In genomic region chr14:56336032-56336431, GRCm38 (mm10) we compare ENCODE assay signal across 24 mouse cellular contexts. TPM values are rescaled to one million over a fixed set of nuclear protein-coding genes. Genes with fewer than 3 reads are reported as not detected.
DNase-seq lines count a peak whose midpoint lies in the region; ATAC-seq lines count a peak whose summit lies in the region.
"Had no signal": no experiment of that assay in that cellular context is flagged by ENCODE, and none has a peak within 500 bp of the region (broad histone marks: within the 10 kb centered on the region; RNA-seq: fewer than 3 reads in every experiment).

No protein-coding gene starts in this region.

- peaks cover 16% of the 10 kb centered on the region for H3K4me1 ChIP-seq in heart, embryonic 10.5 days
- H3K4me1 ChIP-seq in intestine, embryonic 16.5 days (ENCODE audit: control insufficient read depth, insufficient read depth, low read length): peaks cover 8% of the 10 kb centered on the region; the same call in 1 of the 2 replicates
- peaks cover 4% of the 10 kb centered on the region for H3K4me1 ChIP-seq in stomach, embryonic 16.5 days (ENCODE audit: control insufficient read depth, insufficient read depth, low read length)
- H3K4me1 ChIP-seq: embryonic facial prominence, embryonic 12.5 days had no signal

- DNase-seq in heart, embryonic 10.5 days (ENCODE audit: low spot score): peak; percentile 7
- DNase-seq in heart, adult 18-20 months: no peak
- DNase-seq in gastrocnemius, postnatal 14 days: no peak
- no peak for DNase-seq in kidney, postnatal 4 days
- DNase-seq: adrenal gland, adult 8-10 months; adrenal gland, postnatal 14 days; adrenal gland, postnatal 36 days; B cell, adult 2 months; cerebellum, adult 11-12 months; cerebellum, adult 2 months; cerebellum, adult 9-10 months; cerebellum, postnatal 10 days; cerebellum, postnatal 25 days had no signal

- H3K9me3 ChIP-seq in heart, embryonic 10.5 days: no peaks in the 10 kb centered on the region
- no peaks in the 10 kb centered on the region for H3K9me3 ChIP-seq in intestine, embryonic 16.5 days (ENCODE audit: control insufficient read depth, low read length)
- H3K9me3 ChIP-seq in stomach, embryonic 16.5 days (replicated peaks; ENCODE audit: control insufficient read depth, low read length): no peaks in the 10 kb centered on the region
- H3K9me3 ChIP-seq: embryonic facial prominence, embryonic 10.5 days; embryonic facial prominence, embryonic 12.5 days; forebrain, embryonic 13.5 days; forebrain, embryonic 15.5 days; G1E had no signal

- intact Hi-C loops in gastrocnemius, postnatal 14 days (cut with DNase I; ENCODE audit: low total_unique reads): no loop called here

- H3K36me3 ChIP-seq in heart, embryonic 10.5 days: no peaks in the 10 kb centered on the region
- H3K36me3 ChIP-seq in intestine, embryonic 16.5 days (ENCODE audit: control insufficient read depth, insufficient read depth, low read length): no peaks in the 10 kb centered on the region
- H3K36me3 ChIP-seq in stomach, embryonic 16.5 days (ENCODE audit: control insufficient read depth, insufficient read depth, low read length): no peaks in the 10 kb centered on the region
- H3K36me3 ChIP-seq: embryonic facial prominence, embryonic 10.5 days; embryonic facial prominence, embryonic 12.5 days; forebrain, embryonic 15.5 days; G1E had no signal

- H3K9ac ChIP-seq in intestine, embryonic 16.5 days (ENCODE audit: low read depth, low read length): no peak overlapping the region
- no peak overlapping the region for H3K9ac ChIP-seq in stomach, embryonic 16.5 days (ENCODE audit: low read length)
- H3K9ac ChIP-seq: embryonic facial prominence, embryonic 12.5 days; forebrain, embryonic 13.5 days; forebrain, embryonic 15.5 days had no signal

- WGBS in heart, embryonic 10.5 days: 81% methylated on average over 10 of the region's 10 CpGs
- 72% methylated on average over 10 of the region's 10 CpGs for WGBS in intestine, embryonic 16.5 days
- 59% methylated on average over 10 of the region's 10 CpGs for WGBS in stomach, embryonic 16.5 days

- no peaks in the 10 kb centered on the region for H3K27me3 ChIP-seq in heart, embryonic 10.5 days (ENCODE audit: insufficient read depth, poor library complexity, severe bottlenecking)
- no peaks in the 10 kb centered on the region for H3K27me3 ChIP-seq in intestine, embryonic 16.5 days (replicated peaks; ENCODE audit: control insufficient read depth, insufficient read depth, low read length)
- H3K27me3 ChIP-seq in stomach, embryonic 16.5 days (ENCODE audit: control insufficient read depth, insufficient read depth, low read length): no peaks in the 10 kb centered on the region
- H3K27me3 ChIP-seq: CH12.LX; embryonic facial prominence, embryonic 12.5 days; forebrain, embryonic 13.5 days; forebrain, embryonic 15.5 days had no signal

- H3K27ac ChIP-seq in heart, embryonic 10.5 days: no peak overlapping the region
- H3K27ac ChIP-seq in intestine, embryonic 16.5 days (ENCODE audit: low read length): no peak overlapping the region
- no peak overlapping the region for H3K27ac ChIP-seq in stomach, embryonic 16.5 days (ENCODE audit: low read length)
- H3K27ac ChIP-seq: embryonic facial prominence, embryonic 10.5 days; embryonic facial prominence, embryonic 12.5 days; forebrain, embryonic 13.5 days; forebrain, embryonic 15.5 days had no signal

- no peak overlapping the region for H3K4me3 ChIP-seq in heart, embryonic 10.5 days
- H3K4me3 ChIP-seq in intestine, embryonic 16.5 days (ENCODE audit: low read length): no peak overlapping the region
- no peak overlapping the region for H3K4me3 ChIP-seq in stomach, embryonic 16.5 days (replicated peaks; ENCODE audit: low read length)
- H3K4me3 ChIP-seq: embryonic facial prominence, embryonic 10.5 days; embryonic facial prominence, embryonic 12.5 days; forebrain, embryonic 13.5 days; forebrain, embryonic 15.5 days had no signal

- peak; percentile 75 for ATAC-seq in intestine, embryonic 16.5 days
- ATAC-seq in stomach, embryonic 16.5 days (ENCODE audit: insufficient read depth, low FRiP score): peak; percentile 74; the same call in 1 of the 2 replicates
- ATAC-seq: activated CD4-positive, CD25-positive, alpha-beta regulatory T cell, adult 4 months; CD4-positive, CD25-positive, alpha-beta regulatory T cell, adult 4 months; forebrain, embryonic 13.5 days; forebrain, embryonic 15.5 days; Patski had no signal

- H3K4me2 ChIP-seq in intestine, embryonic 16.5 days (ENCODE audit: low read depth, low read length): no peak overlapping the region
- H3K4me2 ChIP-seq in stomach, embryonic 16.5 days (ENCODE audit: low read depth, low read length): no peak overlapping the region
- H3K4me2 ChIP-seq: embryonic facial prominence, embryonic 12.5 days; forebrain, embryonic 13.5 days; forebrain, embryonic 15.5 days had no signal

RNA-seq across cellular contexts. Expression of gene Atp12a, which starts 28.8 kb away (rescaled TPM):
- not detected in 2 replicates for polyA plus RNA-seq in heart, embryonic 10.5 days (2016; fragmentation: Nextera tagmentation; extraction: Ambion mirVana)
- total RNA-seq in heart, adult 18-20 months (2021): not detected
- polyA plus RNA-seq in intestine, embryonic 16.5 days (2015; fragmentation: Nextera tagmentation; extraction: Ambion mirVana): 0.44 and 1.5 TPM in 2 replicates
- 0.04 and 0.19 TPM in 2 replicates for polyA plus RNA-seq in stomach, embryonic 16.5 days (2015; fragmentation: Nextera tagmentation; extraction: Ambion mirVana)
- total RNA-seq in gastrocnemius, postnatal 14 days (2021): not detected
- total RNA-seq: adrenal gland, postnatal 36 days; CH12.LX had no signal
- polyA plus RNA-seq: activated CD4-positive, CD25-positive, alpha-beta regulatory T cell, adult 4 months; CD4-positive, CD25-positive, alpha-beta regulatory T cell, adult 4 months; cerebellum, adult 2 months; embryonic facial prominence, embryonic 10.5 days; G1E; Patski had no signal
